Mouse (Mus musculus) cerebellum, adult 9-10 months (tissue): ENCODE measurements at regions not wholly inside any gene's neighbourhood (a gene's known extent, or its start where the extent isn't known, plus 50 kb on each side); places are given as distances from the start of the nearest gene placed in this dataset.

Experiments used
- DNase-seq: peaks from one replicate; pipeline ENCODE4 v3.0.0; 2022

DNA sequence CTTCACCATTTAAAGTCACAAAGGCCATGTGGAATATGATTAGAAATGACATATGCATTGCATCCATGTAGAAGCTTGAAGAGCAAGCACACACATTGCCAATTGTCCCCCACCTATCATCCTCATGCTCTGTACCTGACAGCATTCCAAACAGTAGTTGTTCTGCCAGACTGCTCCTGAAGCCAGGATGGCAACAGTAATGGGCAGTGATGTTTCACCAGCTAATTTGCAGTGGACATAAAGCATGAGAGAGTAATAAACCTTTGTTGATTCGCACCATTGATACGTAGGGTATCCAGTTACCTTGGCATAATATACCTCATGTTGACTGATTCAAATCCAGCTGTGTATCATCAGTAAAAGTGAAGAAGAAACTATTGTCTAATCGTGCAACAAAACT is 606.5 kb upstream of the Celf2 start:
- no peak for DNase-seq

DNA sequence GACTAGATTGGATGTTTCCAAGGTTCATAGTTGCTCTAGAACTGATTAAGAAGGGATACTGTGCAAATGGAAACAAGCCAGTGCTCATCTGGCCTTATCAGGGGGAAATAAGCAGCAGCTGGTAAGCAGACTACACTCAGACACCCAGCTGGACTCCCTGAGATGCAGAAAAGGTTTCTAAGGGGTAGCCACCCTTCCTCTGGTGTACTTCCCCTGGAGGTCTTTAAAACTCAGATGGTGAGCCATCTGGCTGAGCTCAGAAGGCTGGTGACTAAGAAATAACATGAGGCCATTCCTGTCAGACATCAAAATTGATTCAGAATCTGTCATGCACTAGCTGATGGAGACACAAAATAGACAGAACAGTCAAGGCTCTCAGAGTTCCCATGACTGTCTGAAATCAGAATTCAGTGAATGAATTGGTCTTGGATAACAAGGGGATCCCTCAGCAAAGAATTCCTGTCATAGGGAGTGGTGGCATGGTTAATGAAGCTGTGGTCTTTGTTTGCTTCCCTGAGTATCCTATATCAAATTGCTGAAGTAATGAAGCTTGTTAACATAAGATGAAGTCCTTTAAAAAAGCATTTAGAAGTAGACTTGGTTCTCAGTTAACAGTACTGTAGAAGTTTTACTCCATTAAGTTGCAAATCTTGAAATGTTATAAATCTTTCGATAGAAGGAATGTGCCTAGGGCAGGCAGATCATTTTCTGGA is 603.2 kb upstream of the Celf2 start:
- no peak for DNase-seq

DNA sequence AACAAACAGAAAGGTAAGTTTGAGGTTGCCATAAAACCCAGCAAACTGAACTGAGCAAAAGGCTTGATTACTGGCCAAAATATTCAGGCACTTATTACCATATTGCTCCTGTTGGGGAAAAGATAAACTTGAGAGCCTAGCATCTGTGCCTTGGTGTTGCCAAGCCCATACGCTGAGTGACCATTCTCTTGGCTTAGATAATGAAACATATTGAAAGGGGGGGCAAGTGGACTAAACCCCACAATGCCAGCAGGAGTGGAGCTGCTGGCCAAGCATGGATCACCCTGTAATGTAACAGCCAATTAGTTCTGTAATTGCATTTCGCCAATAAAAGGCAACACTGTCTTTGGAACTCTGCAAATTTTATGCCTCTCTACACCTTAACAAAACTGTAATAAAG is 584.8 kb upstream of the Celf2 start:
- DNase-seq, result peak; percentile 88

DNA sequence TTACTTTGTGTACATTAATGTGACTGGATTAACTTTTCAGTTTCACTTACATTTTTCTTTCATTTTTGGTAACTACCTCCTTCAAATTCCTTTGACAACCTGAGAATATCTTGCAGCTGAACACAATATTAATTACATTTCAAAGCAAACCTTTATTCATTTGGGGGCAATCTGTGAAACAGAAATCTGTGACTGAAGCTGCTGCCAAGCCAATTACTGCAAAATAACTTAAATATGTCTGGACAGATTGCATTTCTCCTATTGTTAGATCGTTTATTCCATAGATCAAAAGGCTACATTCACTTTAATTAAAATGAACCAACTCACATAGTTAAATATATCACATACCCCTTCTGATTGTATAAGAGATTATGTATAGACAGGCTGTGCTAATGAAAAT is 558.5 kb upstream of the Celf2 start:
- DNase-seq, result no peak

DNA sequence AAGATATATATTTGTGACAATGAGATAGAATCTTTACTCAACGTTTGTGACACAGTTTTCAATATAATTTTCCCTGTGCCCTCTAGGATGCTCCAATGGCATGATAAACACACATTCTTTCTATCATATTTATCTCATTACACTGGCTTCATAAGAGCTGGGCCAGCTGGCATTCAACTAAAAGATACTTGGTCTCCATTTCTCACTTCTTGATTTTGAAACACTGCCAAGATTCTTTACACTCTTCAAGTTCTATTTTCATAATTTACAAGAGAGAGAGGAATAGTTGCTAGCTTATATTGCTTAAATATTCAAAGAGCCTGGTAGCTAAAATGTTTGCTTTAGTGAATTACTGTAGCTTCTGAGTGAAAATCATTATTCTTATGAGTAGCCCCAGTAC is 552.3 kb upstream of the Celf2 start:
- no peak for DNase-seq

DNA sequence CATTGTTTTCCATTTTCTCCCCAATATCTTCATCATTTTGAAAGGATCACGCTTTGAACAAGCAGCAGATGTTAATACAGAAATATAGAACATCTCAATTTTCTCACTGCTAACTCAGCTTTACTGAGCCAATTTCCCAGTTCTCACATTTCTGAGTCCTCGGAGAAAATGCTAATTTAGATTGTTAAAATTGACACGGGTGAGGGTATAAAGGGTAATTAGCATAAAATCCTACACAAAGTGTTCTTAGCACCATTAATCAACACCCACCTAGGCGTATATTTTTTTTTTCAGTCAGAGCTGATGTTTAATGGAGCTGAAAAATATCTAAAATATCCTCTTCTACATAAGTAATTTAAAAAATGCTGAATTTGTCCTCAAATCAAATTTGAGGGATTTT is 519.8 kb upstream of the Celf2 start:
- no peak for DNase-seq

DNA sequence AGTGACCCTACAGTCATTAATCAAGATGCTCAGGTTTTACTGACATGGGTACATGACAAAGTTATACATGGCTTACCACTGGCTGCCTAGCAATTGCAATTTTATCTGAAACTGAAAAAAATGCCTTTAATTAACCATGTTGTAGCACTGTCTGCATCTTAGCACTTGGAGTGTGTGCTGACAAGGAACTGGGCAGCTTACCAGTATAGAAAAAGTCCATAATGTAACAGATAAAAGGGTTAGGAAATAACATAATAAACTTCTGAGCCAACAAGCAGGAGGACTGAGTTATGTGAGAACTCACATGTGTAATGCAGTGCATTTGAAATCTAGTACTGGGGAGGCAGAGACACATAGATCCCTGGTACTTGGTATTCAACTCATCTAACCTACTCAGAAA is 518.2 kb upstream of the Celf2 start:
- DNase-seq, result no peak

DNA sequence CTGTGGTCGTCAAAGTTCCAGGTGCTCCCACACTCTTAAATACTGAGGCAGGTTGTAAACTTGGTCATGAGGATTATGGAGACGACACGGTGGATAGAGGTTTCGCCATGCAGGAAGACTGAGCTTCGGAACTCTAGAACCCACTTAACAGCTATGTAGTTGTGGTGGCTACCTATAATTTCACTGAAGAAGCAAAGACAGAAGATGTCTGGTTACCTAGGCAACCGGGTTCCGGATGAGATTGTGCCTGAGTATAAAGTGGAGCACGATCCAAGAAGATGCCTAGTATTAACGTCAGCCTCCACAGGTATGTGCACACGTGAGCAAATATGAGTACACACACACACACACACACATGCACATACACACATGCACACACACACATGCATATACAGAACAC is 517.3 kb upstream of the Celf2 start:
- DNase-seq, result no peak

DNA sequence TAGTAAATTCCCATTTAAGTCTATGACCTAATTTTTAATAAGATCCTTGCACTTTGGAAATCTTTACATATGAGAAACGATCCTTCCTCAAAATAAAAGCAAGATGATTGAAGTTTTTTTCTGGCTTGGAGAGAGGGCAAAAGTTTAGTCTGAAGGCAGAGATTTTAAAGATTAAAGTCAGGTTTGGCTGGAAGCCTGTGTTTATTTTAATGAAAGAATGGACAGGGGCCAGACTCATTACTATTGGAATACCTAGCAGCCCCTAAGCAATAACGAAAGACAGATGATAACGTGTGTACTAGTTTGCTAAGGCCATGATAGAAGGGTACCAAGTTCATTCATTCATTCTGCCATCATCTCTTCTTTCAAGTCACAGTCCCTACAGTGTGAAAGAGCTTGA is 513.3 kb upstream of the Celf2 start:
- no peak for DNase-seq

DNA sequence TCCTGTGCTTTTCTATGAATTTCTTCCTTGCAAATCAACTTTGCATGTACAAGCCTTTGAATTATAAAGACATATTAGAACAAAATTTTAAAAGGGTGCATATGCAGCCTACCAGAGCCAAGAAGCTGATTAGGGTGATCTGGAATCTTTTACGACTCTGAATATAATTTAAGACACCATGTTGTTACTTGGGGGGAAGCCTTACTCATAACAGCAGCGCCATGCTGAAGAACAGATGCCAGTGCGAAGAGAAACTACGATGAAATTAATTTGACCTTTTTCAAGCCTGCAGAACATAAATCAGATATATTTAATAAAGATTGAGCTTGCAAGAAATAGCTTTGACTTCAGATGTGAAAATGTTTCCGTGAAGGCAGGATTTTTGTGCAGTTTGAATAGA is 512.7 kb upstream of the Celf2 start:
- no peak for DNase-seq

DNA sequence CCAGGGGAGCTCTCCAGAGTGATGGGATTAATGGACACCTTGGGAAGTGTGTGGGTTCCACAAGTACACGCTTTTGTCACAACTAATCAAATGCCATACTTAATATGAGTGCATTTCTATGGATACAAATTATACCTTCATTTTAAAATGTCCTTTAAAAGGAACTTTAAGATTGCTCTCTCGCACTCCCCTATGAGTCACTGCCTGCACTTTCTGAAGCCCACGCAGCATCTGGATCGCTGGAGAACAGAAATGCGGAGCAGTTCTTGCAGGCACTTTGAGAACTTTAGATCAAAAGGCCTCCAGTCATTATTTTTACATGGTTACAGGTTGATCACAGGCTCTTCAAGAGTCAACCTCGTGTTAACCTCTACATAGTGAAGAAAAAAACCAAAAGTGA is 503.5 kb upstream of the Celf2 start:
- DNase-seq, result no peak

DNA sequence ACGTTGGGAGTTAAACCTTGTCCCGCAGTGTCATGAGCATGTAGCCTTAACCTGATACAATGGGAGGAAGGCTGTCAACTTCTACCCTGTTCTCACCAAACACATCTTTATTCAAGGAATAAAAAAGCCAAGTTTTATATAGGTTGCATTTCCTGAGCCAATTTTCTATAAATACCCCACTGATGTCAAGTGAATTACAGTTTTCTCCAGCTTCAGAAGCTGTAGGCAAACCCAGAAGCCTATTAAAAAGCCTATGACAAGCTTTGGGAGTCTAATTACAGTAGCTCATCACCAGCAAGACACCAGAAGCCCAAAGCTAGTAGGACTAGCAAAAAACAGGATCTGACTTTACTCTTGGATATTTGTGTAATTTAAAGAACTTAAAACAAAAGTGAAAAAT is 490.1 kb upstream of the Celf2 start:
- DNase-seq, result no peak

DNA sequence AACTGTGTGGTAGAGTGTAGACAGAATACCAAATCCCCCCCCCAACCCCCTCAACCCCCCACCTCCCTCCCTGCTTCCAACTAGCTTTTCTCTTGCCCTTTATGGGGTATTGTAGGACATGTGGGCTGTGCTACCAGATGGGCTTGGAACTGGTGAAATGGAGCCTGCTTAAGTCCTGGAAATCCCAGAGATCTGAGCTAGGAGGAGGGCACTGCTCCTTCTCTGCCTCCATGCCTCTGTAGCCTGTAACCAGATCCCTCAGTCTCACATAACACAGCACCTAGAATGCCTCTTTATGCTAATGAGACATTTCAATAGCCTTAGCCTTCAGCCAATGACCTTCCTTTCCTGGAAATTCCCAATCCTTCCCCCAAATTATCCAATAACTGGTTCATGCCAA is 465.1 kb upstream of the Celf2 start:
- no peak for DNase-seq

DNA sequence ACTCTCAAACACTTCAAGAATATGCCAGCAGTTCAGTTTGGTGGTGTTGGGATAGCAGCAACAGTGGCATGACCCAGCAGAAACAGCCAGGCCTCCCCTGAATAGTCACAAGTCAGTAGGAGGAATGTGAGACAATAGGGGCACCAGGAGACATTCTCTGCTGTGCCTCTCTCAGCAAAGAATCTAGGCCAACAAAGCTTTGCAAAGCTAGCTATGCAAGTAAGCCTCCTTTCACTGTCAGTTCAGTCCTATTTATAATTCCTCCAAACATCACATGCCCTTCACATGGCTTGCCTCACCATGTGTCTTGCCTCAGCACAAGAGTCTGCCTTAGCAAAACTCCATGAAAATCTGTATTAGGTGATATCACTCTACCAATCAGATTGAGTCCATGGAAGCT is 454.1 kb upstream of the Celf2 start:
- DNase-seq, result no peak

DNA sequence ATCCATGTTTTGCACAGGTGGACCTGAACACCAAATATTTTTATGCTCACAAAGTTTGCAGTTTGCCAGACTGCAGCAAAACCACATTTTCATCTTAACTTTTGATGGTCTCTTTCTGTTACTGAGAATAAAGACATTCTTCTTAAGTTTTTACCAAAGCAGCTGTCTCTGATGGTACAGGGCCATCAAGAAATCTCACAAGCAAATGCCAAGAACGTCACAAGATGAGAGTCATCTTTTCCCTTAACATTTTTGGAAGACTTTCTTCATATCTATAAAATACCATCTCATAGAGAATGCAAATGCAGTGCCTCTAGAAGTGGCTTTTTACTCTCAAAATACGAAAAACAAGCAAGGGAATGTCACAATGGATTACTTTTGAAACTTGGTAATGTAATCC is 444.8 kb upstream of the Celf2 start:
- DNase-seq, result no peak

DNA sequence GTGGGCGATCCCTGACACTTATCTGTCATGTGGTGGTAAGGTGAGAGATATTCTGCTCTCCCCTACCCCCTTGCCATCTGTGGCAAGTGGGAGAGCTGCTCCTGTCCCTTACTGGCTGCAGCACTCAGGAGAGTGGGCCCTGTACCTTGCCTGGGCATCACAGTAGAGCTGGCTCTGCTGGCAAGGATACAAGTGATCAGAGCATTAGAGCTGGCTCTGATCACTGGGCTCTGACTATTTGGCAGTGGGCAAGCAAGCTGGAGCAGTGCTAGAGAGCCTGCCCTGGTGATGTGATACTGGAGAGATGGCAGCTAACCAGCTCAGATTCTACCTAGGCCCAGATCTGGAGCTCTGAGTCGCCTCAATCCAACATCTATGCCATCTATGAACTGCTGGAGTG is 443.5 kb upstream of the Celf2 start:
- DNase-seq, result no peak

DNA sequence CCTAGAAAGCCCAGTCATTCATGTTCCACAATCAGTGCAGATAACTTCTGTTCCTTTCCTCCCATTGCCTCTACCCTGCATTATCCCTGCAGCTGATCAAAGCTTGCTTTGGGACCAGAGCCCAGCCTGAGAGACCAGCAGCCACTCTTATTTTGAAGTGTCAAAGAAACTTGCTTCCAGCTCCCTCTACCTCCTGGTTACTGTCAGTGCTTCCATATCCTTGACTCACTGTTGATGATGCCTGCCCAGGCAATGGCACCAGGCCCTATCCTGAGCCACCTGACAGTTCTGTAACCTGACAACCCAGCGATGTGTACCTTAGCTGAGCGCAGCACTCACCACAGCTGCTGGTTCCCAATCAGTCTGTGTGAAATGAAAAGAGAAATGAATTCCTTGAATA is 435.6 kb upstream of the Celf2 start:
- DNase-seq, result no peak

DNA sequence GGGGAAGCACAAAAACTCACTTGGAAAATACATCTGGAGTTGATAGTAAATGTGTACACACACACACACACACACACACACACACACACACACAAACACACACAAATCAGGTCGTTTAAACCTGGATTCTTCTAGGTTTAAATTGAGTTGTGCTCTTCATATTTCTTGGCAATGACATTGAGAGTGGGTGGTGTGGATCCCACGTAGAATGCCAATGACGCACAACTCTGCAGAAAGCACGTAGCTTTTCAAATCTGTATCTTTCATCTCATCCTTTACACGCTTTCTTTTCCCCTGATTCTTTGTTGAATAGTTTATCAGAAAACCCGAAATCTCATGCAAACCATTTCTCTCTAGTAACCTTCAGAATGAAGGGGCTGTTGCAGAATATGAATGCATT is 424.3 kb upstream of the Celf2 start:
- DNase-seq, result no peak

DNA sequence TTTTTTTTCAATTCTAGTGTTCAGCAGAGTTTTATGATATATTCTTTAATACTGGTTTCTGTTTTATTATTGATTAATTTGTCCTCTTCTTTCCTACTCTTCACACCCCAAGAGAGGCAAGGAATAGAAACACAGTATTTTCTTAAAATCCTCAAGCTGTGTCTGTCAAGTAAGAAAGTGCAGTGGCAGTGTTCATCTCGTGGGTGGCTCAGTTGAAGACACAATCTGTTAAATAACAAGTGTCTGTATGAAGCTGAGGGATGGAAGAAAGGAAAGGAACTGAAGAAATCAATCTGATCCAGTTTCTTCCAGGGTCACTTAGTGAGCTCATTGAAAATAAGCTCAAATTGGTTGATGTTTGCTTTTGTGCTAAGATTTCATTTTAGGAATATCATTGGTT is 396.9 kb upstream of the Celf2 start:
- DNase-seq, result no peak

DNA sequence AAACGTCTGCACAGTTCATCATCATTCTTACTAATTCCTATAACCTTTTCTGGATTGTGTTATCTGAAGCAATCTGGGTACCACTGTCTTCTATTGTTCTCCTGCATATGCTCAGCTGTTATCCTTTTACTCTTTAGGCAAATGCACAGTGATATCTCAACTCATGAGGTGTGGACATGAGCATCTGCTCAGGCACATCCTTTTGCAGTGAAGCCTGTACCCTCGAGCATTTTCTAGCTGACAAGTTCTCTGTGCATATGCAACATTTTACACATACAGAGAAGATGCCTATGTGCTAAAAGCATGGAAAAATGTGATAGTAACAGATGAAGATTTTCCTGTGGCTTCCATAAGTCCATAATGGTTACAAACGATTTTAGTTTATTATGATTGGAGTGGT is 384.4 kb upstream of the Celf2 start:
- no peak for DNase-seq
